Mouse (Mus musculus) ES-Bruce4 (cell line): ENCODE measurements around the gene Igf1r.

Source experiments
- CTCF ChIP-seq: IDR thresholded peaks from one replicate; pipeline ENCODE4 v1.8.1; 2011; ENCODE audit warnings: low read depth, low read length
- POLR2A ChIP-seq: IDR thresholded peaks from one replicate; pipeline ENCODE4 v1.8.1; 2011; ENCODE audit warnings: low read length; ENCODE audit not compliant: insufficient read depth

DNA sequence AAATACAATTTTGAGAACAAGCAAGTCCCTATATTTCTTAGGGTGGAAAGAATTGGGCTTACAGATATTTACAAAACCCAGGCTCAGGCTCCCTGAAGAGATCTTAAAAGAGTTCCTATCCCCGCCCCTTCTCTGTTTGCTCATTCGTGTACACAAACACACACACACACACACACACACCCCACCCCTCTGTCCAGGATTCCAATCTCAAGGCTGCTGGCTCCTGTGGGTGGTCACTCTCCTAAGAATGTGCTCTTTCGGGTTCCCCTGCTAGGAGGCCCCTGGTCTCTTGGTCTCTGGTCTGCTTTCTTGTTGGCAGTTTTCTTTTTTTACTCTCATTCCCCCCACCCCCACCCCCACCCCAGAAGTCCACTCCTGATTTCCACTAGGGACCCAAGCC lies 41.7 kb upstream of the Igf1r start:
- no peak for TF ChIP-seq POLR2A
- TF ChIP-seq CTCF, result no peak
